Mouse (Mus musculus) neural tube, embryonic 11.5 days (tissue): ENCODE data around the gene Pnmal2. TPM values are rescaled to one million over a fixed set of nuclear protein-coding genes. Genes with fewer than 3 reads are reported as not detected.
"Not testable (repeated sequence)": the region's sequence is repeated elsewhere in the genome, so short reads cannot be mapped to it uniquely, and the experiment has no call there.

Source experiments
- ATAC-seq: fragments of 200-750 bp; cut with Nextera tagmentation; 2 replicates; pipeline ENCODE4 v1.8.0; 2017; ENCODE audit warnings: moderate number of reproducible peaks, mild to moderate bottlenecking, moderate TSS enrichment, moderate library complexity; ENCODE audit not compliant: insufficient read depth, low FRiP score, low TSS enrichment
- DNase-seq: peaks from one replicate; pipeline ENCODE4 v3.0.0-alpha.2; 2015; ENCODE audit warnings: low spot score
- H3K27ac ChIP-seq: fragments of 300-500 bp; sonication (generic); 2 replicates; pipeline ENCODE4 v1.5.1; 2014; ENCODE audit warnings: low read depth, mild to moderate bottlenecking, low read length
- H3K27me3 ChIP-seq: fragments of 300-500 bp; sonication (generic); 2 replicates; pipeline ENCODE4 v1.6.1; 2014; ENCODE audit warnings: mild to moderate bottlenecking, low read length, mixed read lengths; ENCODE audit not compliant: control insufficient read depth, insufficient read depth
- H3K36me3 ChIP-seq: fragments of 300-500 bp; sonication (generic); 2 replicates; pipeline ENCODE4 v1.6.1; 2014; ENCODE audit warnings: mild to moderate bottlenecking, low read length, moderate library complexity, mixed read lengths; ENCODE audit not compliant: control insufficient read depth, insufficient read depth
- H3K4me1 ChIP-seq: fragments of 300-500 bp; sonication (generic); 2 replicates; pipeline ENCODE4 v1.6.1; 2014; ENCODE audit warnings: low read length, mixed read lengths; ENCODE audit not compliant: control insufficient read depth, insufficient read depth
- H3K4me2 ChIP-seq: fragments of 300-500 bp; sonication (generic); 2 replicates; pipeline ENCODE4 v1.6.1; 2014; ENCODE audit warnings: low read depth, mild to moderate bottlenecking, moderate library complexity
- H3K4me3 ChIP-seq: fragments of 300-500 bp; sonication (generic); 2 replicates; pipeline ENCODE4 v1.5.1; 2014; ENCODE audit warnings: low read depth, low read length
- H3K9ac ChIP-seq: fragments of 300-500 bp; sonication (generic); 2 replicates; pipeline ENCODE4 v1.6.1; 2014; ENCODE audit warnings: mild to moderate bottlenecking, low read length
- H3K9me3 ChIP-seq: fragments of 300-500 bp; sonication (generic); 2 replicates; pipeline ENCODE4 v1.6.1; 2016; ENCODE audit warnings: low read length; ENCODE audit not compliant: control insufficient read depth
- WGBS: fragments of 180-500 bp; shearing (Covaris S2); extraction: QIAGEN DNeasy Blood & Tissue Kit; methylation state at CpG from one replicate; pipeline ENCODE4 v1.1.7; 2014; 5-methylcytosine and 5-hydroxymethylcytosine counted together
- polyA plus RNA-seq: library from polyadenylated mRNA; unstranded; fragments of >200 nt; fragmentation: Nextera tagmentation; extraction: Ambion mirVana; gene quantifications from 2 replicates; pipeline ENCODE4 v1.2.1, GENCODE M21; 2014

Pnmal2 gene
- polyA plus RNA-seq, 1 experiment from 2014 or later: 9.4 TPM

- DNase-seq: no peak
Measured at GRCm38 (mm10) chr7:16946441-16947348, 2.2 kb downstream of the Pnmal2 start.

GRCm38 (mm10) chr7:16947349-16947895 is 2.9 kb downstream of the Pnmal2 start:
- no peak for ATAC-seq
- Histone ChIP-seq H3K36me3 (no peaks in the 10 kb centered on the region), H3K4me3 (peak overlapping the region; percentile 35), H3K9me3 (no peaks in the 10 kb centered on the region), H3K4me1 (peaks cover 34% of the 10 kb centered on the region), H3K27me3 (peaks cover 49% of the 10 kb centered on the region), H3K9ac (peak overlapping the region; percentile 45), H3K27ac (no peak overlapping the region), H3K4me2 (peak overlapping the region; percentile 64)
- no peak for DNase-seq
- 17% methylated on average over 21 of the region's 22 CpGs for WGBS

More at GRCm38 (mm10) chr7:16946441-16947348, 2.2 kb downstream of the Pnmal2 start:
- under 1% methylated on average over 52 of the region's 53 CpGs for WGBS
- Histone ChIP-seq H3K27ac (no peak overlapping the region), H3K4me2 (peak overlapping the region; percentile 64), H3K9me3 (no peaks in the 10 kb centered on the region), H3K27me3 (peaks cover 49% of the 10 kb centered on the region), H3K4me1 (peaks cover 34% of the 10 kb centered on the region), H3K9ac (peak overlapping the region; percentile 45), H3K4me3 (peak overlapping the region; percentile 35), H3K36me3 (no peaks in the 10 kb centered on the region)
- ATAC-seq: no peak

GRCm38 (mm10) chr7:16947959-16948361 is 3.5 kb downstream of the Pnmal2 start:
- 13% methylated on average over 4 of the region's 4 CpGs for WGBS
- peaks cover 34% of the 10 kb centered on the region for H3K4me1 ChIP-seq

GRCm38 (mm10) chr7:16948923-16949458 is 4.5 kb downstream of the Pnmal2 start:
- Histone ChIP-seq H3K4me1 (peaks cover 32% of the 10 kb centered on the region), H3K4me2 (no peak overlapping the region; the same call in 1 of the 2 replicates), H3K27ac (no peak overlapping the region), H3K9me3 (no peaks in the 10 kb centered on the region), H3K36me3 (no peaks in the 10 kb centered on the region), H3K27me3 (peaks cover 49% of the 10 kb centered on the region), H3K9ac (no peak overlapping the region), H3K4me3 (no peak overlapping the region)
- ATAC-seq: no peak
- WGBS: 48% methylated on average over 8 of the region's 8 CpGs
- DNase-seq: no peak

More at GRCm38 (mm10) chr7:16947959-16948361, 3.5 kb downstream of the Pnmal2 start:
- Histone ChIP-seq H3K27me3 (peaks cover 49% of the 10 kb centered on the region), H3K9ac (0 out of 2 replicates have a peak overlapping the region, but pooled peaks have one; percentile 27), H3K4me3 (no peak overlapping the region; the same call in 1 of the 2 replicates), H3K27ac (no peak overlapping the region), H3K9me3 (no peaks in the 10 kb centered on the region), H3K4me2 (peak overlapping the region; percentile 64), H3K36me3 (no peaks in the 10 kb centered on the region)
- DNase-seq (no peak), ATAC-seq (no peak)

GRCm38 (mm10) chr7:16949908-16950841 is 5.7 kb downstream of the Pnmal2 start:
- peak; percentile 88 for DNase-seq
- 12% methylated on average over 29 of the region's 29 CpGs for WGBS
- Histone ChIP-seq H3K27me3 (peaks cover 45% of the 10 kb centered on the region), H3K36me3 (no peaks in the 10 kb centered on the region), H3K9ac (peak overlapping the region; percentile 48), H3K9me3 (no peaks in the 10 kb centered on the region), H3K4me3 (peak overlapping the region; percentile 4), H3K27ac (no peak overlapping the region), H3K4me2 (peak overlapping the region; percentile 55), H3K4me1 (peaks cover 29% of the 10 kb centered on the region)
- ATAC-seq: peak; percentile 42

GRCm38 (mm10) chr7:16950861-16951635 is 6.6 kb downstream of the Pnmal2 start:
- DNase-seq (peak; percentile 88), ATAC-seq (peak; percentile 62)
- Histone ChIP-seq H3K4me3 (no peak overlapping the region), H3K27ac (no peak overlapping the region), H3K27me3 (peaks cover 36% of the 10 kb centered on the region), H3K9ac (no peak overlapping the region), H3K4me1 (peaks cover 24% of the 10 kb centered on the region), H3K9me3 (no peaks in the 10 kb centered on the region), H3K36me3 (no peaks in the 10 kb centered on the region), H3K4me2 (no peak overlapping the region)
- WGBS: 28% methylated on average over 18 of the region's 18 CpGs

GRCm38 (mm10) chr7:16953776-16954175 is 9.3 kb downstream of the Pnmal2 start:
- WGBS: 59% methylated on average over 2 of the region's 2 CpGs
- not testable (repeated sequence) for ATAC-seq

More at GRCm38 (mm10) chr7:16953776-16954175, 9.3 kb downstream of the Pnmal2 start:
- DNase-seq, H3K4me1 ChIP-seq, H3K9ac ChIP-seq, H3K27me3 ChIP-seq, H3K9me3 ChIP-seq, H3K36me3 ChIP-seq, H3K27ac ChIP-seq, H3K4me2 ChIP-seq, H3K4me3 ChIP-seq: not testable (repeated sequence)
